Mouse (Mus musculus) heart, adult 2 months (tissue): ENCODE data around the gene Sox15. TPM values are rescaled to one million over a fixed set of nuclear protein-coding genes. Genes with fewer than 3 reads are reported as not detected.

Experiments used
- DNase-seq, 2 experiments: peaks; one replicate each; pipeline ENCODE4 v3.0.0; 2021
- H3K27ac ChIP-seq: fragments of 200-600 bp; 2 replicates; pipeline ENCODE4 v1.8.1; 2022
- H3K27me3 ChIP-seq: fragments of 200-500 bp; 2 replicates; pipeline ENCODE4 v1.6.1; 2012; ENCODE audit warnings: mild to moderate bottlenecking, low read length, inconsistent platforms, mixed read lengths; ENCODE audit not compliant: control insufficient read depth, insufficient read depth
- H3K36me3 ChIP-seq: fragments of 200-500 bp; 2 replicates; pipeline ENCODE4 v1.6.1; 2012; ENCODE audit warnings: low read length, inconsistent platforms; ENCODE audit not compliant: control insufficient read depth, insufficient read depth
- H3K4me1 ChIP-seq: fragments of 200-500 bp; 2 replicates; pipeline ENCODE4 v1.6.1; 2011; ENCODE audit warnings: low read length; ENCODE audit not compliant: control insufficient read depth, insufficient read depth
- H3K4me3 ChIP-seq: fragments of 200-600 bp; 2 replicates; pipeline ENCODE4 v1.8.1; 2022
- H3K79me2 ChIP-seq: fragments of 200-500 bp; replicated peaks from 2 replicates; pipeline ENCODE4 v1.6.1; 2012; ENCODE audit warnings: mild to moderate bottlenecking, inconsistent platforms, low read length, moderate library complexity, mixed read lengths; ENCODE audit not compliant: control insufficient read depth, insufficient read depth
- H3K9ac ChIP-seq: fragments of 200-500 bp; 2 replicates; pipeline ENCODE4 v1.6.1; 2012; ENCODE audit warnings: low read depth, mild to moderate bottlenecking, control low read depth, inconsistent platforms, low read length, mixed read lengths
- CTCF ChIP-seq: fragments of 200-600 bp; IDR thresholded peaks from 2 replicates; pipeline ENCODE4 v1.8.1; 2022; ENCODE audit warnings: antibody characterized with exemption, mild to moderate bottlenecking, moderate library complexity
- EP300 ChIP-seq: fragments of 200-500 bp; IDR thresholded peaks from 2 replicates; pipeline ENCODE4 v1.6.1; 2011; ENCODE audit warnings: low read depth, low read length, control low read depth; ENCODE audit not compliant: insufficient read depth
- POLR2A ChIP-seq: fragments of 200-500 bp; IDR thresholded peaks from 2 replicates; pipeline ENCODE4 v1.6.1; 2011; ENCODE audit warnings: mild to moderate bottlenecking, low read depth, low read length, control low read depth; ENCODE audit not compliant: insufficient read depth
- WGBS: fragments of 180-500 bp; shearing (Covaris S2); methylation state at CpG from one replicate; pipeline ENCODE4 v1.1.7; 2018; 5-methylcytosine and 5-hydroxymethylcytosine counted together
- intact Hi-C: fragments of 180-260 bp; cut with DNase I; formaldehyde crosslinking; loops from one replicate; pipeline ENCODE4 v1.15.1; 2025
- microRNA-seq, 2 experiments: library from miRNA; unstranded; fragments of <30 nt; microRNA quantifications; one replicate each; pipeline ENCODE4 v1.2.0; 2021
- polyA plus RNA-seq: library from polyadenylated mRNA; depleted of rRNA; stranded (reverse); fragments of >200 nt; gene quantifications from 2 replicates; pipeline ENCODE4 v1.2.3, GENCODE M21; 2012; rRNA removed
- total RNA-seq, 2 experiments: library from RNA; stranded (reverse); gene quantifications; 2 replicates each; pipeline ENCODE4 v1.2.3; 2021

The Sox15 gene
- total and polyA plus RNA-seq, 3 experiments: not detected

GRCm38 (mm10) chr11:69703814-69704612 is 48.9 kb downstream of the Sox15 start:
- TF ChIP-seq CTCF (no peak), EP300 (no peak), POLR2A (no peak)
- H3K4me3 ChIP-seq: no peak overlapping the region
- no peak overlapping the region for H3K27ac ChIP-seq
- no peaks in the 10 kb centered on the region for H3K36me3 ChIP-seq
- H3K9ac ChIP-seq: no peak overlapping the region
- H3K27me3 ChIP-seq: no peaks in the 10 kb centered on the region
- DNase-seq: no peak
- H3K79me2 ChIP-seq: no peaks in the 10 kb centered on the region
- H3K4me1 ChIP-seq: peaks cover 4% of the 10 kb centered on the region; the same call in 1 of the 2 replicates
- WGBS: 61% methylated on average over 8 of the region's 8 CpGs
- intact Hi-C loops: no loop called here

- TF ChIP-seq EP300: no peak
- no peak for TF ChIP-seq POLR2A
- no peak for TF ChIP-seq CTCF
- intact Hi-C loops: no loop called here
- H3K4me1 ChIP-seq: peaks cover 4% of the 10 kb centered on the region; the same call in 1 of the 2 replicates
- H3K27ac ChIP-seq: no peak overlapping the region
- H3K79me2 ChIP-seq: no peaks in the 10 kb centered on the region
- H3K27me3 ChIP-seq: no peaks in the 10 kb centered on the region
- DNase-seq: no peak
- no peak overlapping the region for H3K4me3 ChIP-seq
- no peak overlapping the region for H3K9ac ChIP-seq
- H3K36me3 ChIP-seq: no peaks in the 10 kb centered on the region
- 27% methylated on average over 2 of the region's 2 CpGs for WGBS
Measured at GRCm38 (mm10) chr11:69704613-69705010, 49.5 kb downstream of the Sox15 start.

Small RNA genes lying within 50 kb of the gene (microRNA-seq; reads per million reads assigned to microRNA genes)
- 3.4 to 8.9 reads per million in 2 experiments for gene Mir1934
- gene Mir467f: 0 reads per million in 2 experiments

Other genes starting within 250 kb of the Sox15 start
Only the 30 nearest of the 34 such genes appear.
- under 1 TPM; 0.08 to 0.41 TPM for gene Dnah2, start 106.2 kb upstream of the Sox15 start, total RNA-seq
- gene Dnah2, start 106.2 kb upstream of the Sox15 start, polyA plus RNA-seq: 0.15 and 0.23 TPM in 2 replicates
- 100 to 1,000 TPM in 1 of 2 experiments, 10 to 100 TPM in 1; 89.2 to 106 TPM for gene Efnb3, start 95.1 kb upstream of the Sox15 start, total RNA-seq
- 57.4 and 95.6 TPM in 2 replicates for gene Efnb3, start 95.1 kb upstream of the Sox15 start, polyA plus RNA-seq
- gene Wrap53, start 75.1 kb upstream of the Sox15 start, total RNA-seq: 1 to 10 TPM; 5.4 to 5.6 TPM
- 10.1 and 10.5 TPM in 2 replicates for gene Wrap53, start 75.1 kb upstream of the Sox15 start, polyA plus RNA-seq
- 10 to 100 TPM; 13.6 to 15.3 TPM for gene Trp53, start 75.0 kb upstream of the Sox15 start, total RNA-seq
- 35.0 and 41.6 TPM in 2 replicates for gene Trp53, start 75.0 kb upstream of the Sox15 start, polyA plus RNA-seq
- 10 to 100 TPM; 17.0 to 20.3 TPM for gene Atp1b2, start 49.4 kb upstream of the Sox15 start, total RNA-seq
- 23.7 and 30.0 TPM in 2 replicates for gene Atp1b2, start 49.4 kb upstream of the Sox15 start, polyA plus RNA-seq
- gene Shbg, start 37.4 kb upstream of the Sox15 start, total RNA-seq: not detected
- not detected in 2 replicates for gene Shbg, start 37.4 kb upstream of the Sox15 start, polyA plus RNA-seq
- 1 to 10 TPM; 1.8 to 1.9 TPM for gene Sat2, start 33.3 kb upstream of the Sox15 start, total RNA-seq
- 4.5 and 6.1 TPM in 2 replicates for gene Sat2, start 33.3 kb upstream of the Sox15 start, polyA plus RNA-seq
- 100 to 1,000 TPM in 1 of 2 experiments, 10 to 100 TPM in 1; 86.0 to 103 TPM for gene Fxr2, start 22.3 kb upstream of the Sox15 start, total RNA-seq
- 61.2 and 112 TPM in 2 replicates for gene Fxr2, start 22.3 kb upstream of the Sox15 start, polyA plus RNA-seq
- gene Mpdu1, start 7.3 kb downstream of the Sox15 start, total RNA-seq: 10 to 100 TPM; 13.7 to 14.2 TPM
- gene Mpdu1, start 7.3 kb downstream of the Sox15 start, polyA plus RNA-seq: 40.8 and 41.3 TPM in 2 replicates
- gene Cd68, start 10.8 kb downstream of the Sox15 start, total RNA-seq: 1 to 10 TPM; 7.4 to 7.6 TPM
- gene Cd68, start 10.8 kb downstream of the Sox15 start, polyA plus RNA-seq: 7.0 and 14.8 TPM in 2 replicates
- gene Eif4a1, start 17.1 kb downstream of the Sox15 start, total RNA-seq: 100 to 1,000 TPM; 173 to 198 TPM
- 147 and 250 TPM in 2 replicates for gene Eif4a1, start 17.1 kb downstream of the Sox15 start, polyA plus RNA-seq
- 10 to 100 TPM; 31.1 to 33.2 TPM for gene Senp3, start 26.8 kb downstream of the Sox15 start, total RNA-seq
- gene Senp3, start 26.8 kb downstream of the Sox15 start, polyA plus RNA-seq: 35.1 and 51.8 TPM in 2 replicates
- 1 to 10 TPM; 1.4 to 3.2 TPM for gene Tnfsf13, start 30.5 kb downstream of the Sox15 start, total RNA-seq
- 2.9 and 4.0 TPM in 2 replicates for gene Tnfsf13, start 30.5 kb downstream of the Sox15 start, polyA plus RNA-seq
- gene Tnfsf12, start 40.5 kb downstream of the Sox15 start, total RNA-seq: 10 to 100 TPM; 18.4 to 21.9 TPM
- gene Tnfsf12, start 40.5 kb downstream of the Sox15 start, polyA plus RNA-seq: 29.2 and 32.0 TPM in 2 replicates
- gene Tnfsfm13, start 40.8 kb downstream of the Sox15 start, total RNA-seq: 1 to 10 TPM; 2.8 to 3.2 TPM
- 3.7 and 4.7 TPM in 2 replicates for gene Tnfsfm13, start 40.8 kb downstream of the Sox15 start, polyA plus RNA-seq
- gene Polr2a, start 103.3 kb downstream of the Sox15 start, total RNA-seq: 10 to 100 TPM; 25.3 to 30.4 TPM
- gene Polr2a, start 103.3 kb downstream of the Sox15 start, polyA plus RNA-seq: 15.6 and 20.2 TPM in 2 replicates
- not detected for gene Slc35g3, start 106.7 kb downstream of the Sox15 start, total RNA-seq
- 0.35 TPM in 1 of 2 replicates, not detected in the other for gene Slc35g3, start 106.7 kb downstream of the Sox15 start, polyA plus RNA-seq
- 10 to 100 TPM; 42.9 to 47.9 TPM for gene Zbtb4, start 110.6 kb downstream of the Sox15 start, total RNA-seq
- 19.8 and 25.4 TPM in 2 replicates for gene Zbtb4, start 110.6 kb downstream of the Sox15 start, polyA plus RNA-seq
- gene Chrnb1, start 140.6 kb downstream of the Sox15 start, total RNA-seq: 1 to 10 TPM; 4.1 TPM
- 10.3 and 16.4 TPM in 2 replicates for gene Chrnb1, start 140.6 kb downstream of the Sox15 start, polyA plus RNA-seq
- 1 to 10 TPM; 1.9 to 2.5 TPM for gene Fgf11, start 146.5 kb downstream of the Sox15 start, total RNA-seq
- 3.3 and 4.3 TPM in 2 replicates for gene Fgf11, start 146.5 kb downstream of the Sox15 start, polyA plus RNA-seq
- gene Tmem102, start 150.3 kb downstream of the Sox15 start, total RNA-seq: under 1 TPM; 0.25 to 0.29 TPM
- gene Tmem102, start 150.3 kb downstream of the Sox15 start, polyA plus RNA-seq: 0.44 and 0.47 TPM in 2 replicates
- gene Gm39566, start 160.0 kb downstream of the Sox15 start, total RNA-seq: not detected
- gene Gm39566, start 160.0 kb downstream of the Sox15 start, polyA plus RNA-seq: 0.02 and 0.09 TPM in 2 replicates
- not detected for gene Spem2, start 163.2 kb downstream of the Sox15 start, total RNA-seq
- 0.15 and 0.20 TPM in 2 replicates for gene Spem2, start 163.2 kb downstream of the Sox15 start, polyA plus RNA-seq
- gene Spem1, start 166.9 kb downstream of the Sox15 start, total RNA-seq: not detected
- 0.23 and 0.32 TPM in 2 replicates for gene Spem1, start 166.9 kb downstream of the Sox15 start, polyA plus RNA-seq
- 1 to 10 TPM; 3.4 to 5.0 TPM for gene Nlgn2, start 182.5 kb downstream of the Sox15 start, total RNA-seq
- 6.0 and 6.7 TPM in 2 replicates for gene Nlgn2, start 182.5 kb downstream of the Sox15 start, polyA plus RNA-seq
- 100 to 1,000 TPM; 214 to 254 TPM for gene Tmem256, start 183.2 kb downstream of the Sox15 start, total RNA-seq
- 308 and 350 TPM in 2 replicates for gene Tmem256, start 183.2 kb downstream of the Sox15 start, polyA plus RNA-seq
- gene Plscr3, start 191.1 kb downstream of the Sox15 start, total RNA-seq: 10 to 100 TPM; 21.2 to 22.4 TPM
- 45.3 and 48.3 TPM in 2 replicates for gene Plscr3, start 191.1 kb downstream of the Sox15 start, polyA plus RNA-seq
- not detected for gene Tnk1, start 203.4 kb downstream of the Sox15 start, total RNA-seq
- 0.20 and 0.68 TPM in 2 replicates for gene Tnk1, start 203.4 kb downstream of the Sox15 start, polyA plus RNA-seq
- gene Tmem95, start 222.7 kb downstream of the Sox15 start, total RNA-seq: not detected
- gene Tmem95, start 222.7 kb downstream of the Sox15 start, polyA plus RNA-seq: not detected in 2 replicates
- 1 to 10 TPM; 2.3 to 2.6 TPM for gene Kctd11, start 226.1 kb downstream of the Sox15 start, total RNA-seq
- gene Kctd11, start 226.1 kb downstream of the Sox15 start, polyA plus RNA-seq: 2.9 TPM in 2 replicates